Mouse (Mus musculus): Measurements from ENCODE around the gene Ssbp3. TPM values are rescaled to one million over a fixed set of nuclear protein-coding genes. Genes with fewer than 3 reads are reported as not detected.

The Ssbp3 gene
- polyA plus RNA-seq, 1 experiment from 2014 or later = 190 TPM

DNA sequence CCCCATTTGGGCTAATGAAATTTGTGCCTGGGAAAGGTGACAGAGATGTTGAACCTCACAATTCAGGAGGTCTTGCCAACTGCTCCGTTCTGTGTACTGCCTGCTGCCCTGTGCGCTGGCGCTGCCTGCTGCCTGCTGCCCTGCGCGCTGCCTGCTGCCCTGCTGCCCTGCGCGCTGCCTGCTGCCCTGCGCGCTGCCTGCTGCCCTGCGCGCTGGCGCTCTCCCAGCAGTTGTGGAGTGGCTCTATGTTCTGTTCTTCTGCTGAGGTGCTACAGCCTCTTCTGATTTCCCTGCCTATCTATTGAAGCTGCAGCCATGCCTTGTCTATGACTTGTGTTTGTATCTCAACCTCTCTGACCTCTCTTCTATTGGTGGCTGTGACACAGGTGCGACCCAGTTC, 134.7 kb downstream of the Ssbp3 start:
- H3K27me3 ChIP-seq = no peaks in the 10 kb centered on the region
- no peaks in the 10 kb centered on the region for H3K9me3 ChIP-seq
- H3K36me3 ChIP-seq = peaks cover 89% of the 10 kb centered on the region
- H3K4me2 ChIP-seq = no peak overlapping the region
- no peak overlapping the region for H3K9ac ChIP-seq
- no peak overlapping the region for H3K27ac ChIP-seq
- H3K4me1 ChIP-seq = no peaks in the 10 kb centered on the region
- ATAC-seq (ENCODE audit: insufficient number of reproducible peaks, insufficient read depth, low FRiP score, low TSS enrichment, low read depth) = no peak
- no peak overlapping the region for H3K4me3 ChIP-seq
- WGBS = 97% methylated on average over 13 of the region's 13 CpGs

DNA sequence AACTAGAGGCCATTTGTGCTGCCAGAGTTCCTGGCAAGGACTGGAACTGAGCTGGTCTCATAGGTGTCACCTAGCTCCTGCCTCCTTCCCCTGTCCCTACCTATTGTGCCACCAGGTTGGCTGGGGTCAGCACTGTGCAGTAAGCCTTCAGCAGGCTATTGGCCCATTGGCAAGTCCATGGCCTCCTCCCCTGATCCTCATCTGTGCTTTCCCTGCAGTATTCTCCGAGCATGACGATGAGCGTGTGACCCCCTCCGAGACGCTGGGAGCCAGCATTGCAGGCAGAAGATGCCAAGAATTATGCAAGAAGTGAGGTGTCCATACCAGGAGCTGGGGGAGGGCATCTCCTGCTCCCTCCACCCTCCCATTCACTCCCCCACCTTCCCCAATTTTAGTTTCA, 137.3 kb downstream of the Ssbp3 start:
- Histone ChIP-seq H3K9ac (no peak overlapping the region), H3K27ac (no peak overlapping the region), H3K4me3 (no peak overlapping the region), H3K4me2 (no peak overlapping the region), H3K4me1 (no peaks in the 10 kb centered on the region), H3K9me3 (no peaks in the 10 kb centered on the region), H3K36me3 (peaks cover 62% of the 10 kb centered on the region), H3K27me3 (no peaks in the 10 kb centered on the region)
- no peak for ATAC-seq (ENCODE audit: insufficient number of reproducible peaks, insufficient read depth, low FRiP score, low TSS enrichment, low read depth)
- WGBS = 87% methylated on average over 5 of the region's 5 CpGs

DNA sequence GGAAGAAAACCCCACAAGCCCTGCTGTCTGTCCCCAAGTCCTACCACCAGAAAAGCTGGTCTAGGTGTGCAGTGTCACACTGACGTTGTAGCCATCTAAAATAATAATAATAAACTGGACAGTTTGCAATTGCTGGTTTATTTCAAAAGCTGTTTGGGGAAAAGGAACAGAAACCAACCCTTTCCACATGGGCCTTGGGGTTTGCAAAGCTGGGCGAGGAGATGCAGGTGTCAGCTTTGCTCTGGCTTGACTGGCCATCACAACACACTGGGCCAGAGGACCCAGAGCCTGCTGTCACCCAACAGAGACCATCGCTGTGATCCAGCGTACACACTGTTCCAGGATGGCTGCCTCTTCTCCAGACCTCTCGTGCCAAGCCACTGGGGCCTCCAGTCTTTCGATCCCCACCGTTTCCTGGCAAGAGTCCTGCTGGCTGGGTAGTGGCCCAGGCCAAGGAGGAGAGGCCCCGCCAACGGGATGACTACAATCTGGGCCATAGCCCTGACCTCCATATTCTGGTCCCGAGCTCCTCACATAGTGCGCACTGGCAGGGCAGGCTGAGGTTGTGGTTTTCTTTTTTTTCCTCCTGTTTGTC, 138.2 kb downstream of the Ssbp3 start:
- H3K4me3 ChIP-seq = no peak overlapping the region
- peaks cover 57% of the 10 kb centered on the region for H3K36me3 ChIP-seq
- H3K4me1 ChIP-seq = no peaks in the 10 kb centered on the region
- 91% methylated on average over 11 of the region's 11 CpGs for WGBS
- no peak overlapping the region for H3K4me2 ChIP-seq
- H3K9me3 ChIP-seq = no peaks in the 10 kb centered on the region
- H3K9ac ChIP-seq = no peak overlapping the region
- no peak for ATAC-seq (ENCODE audit: insufficient number of reproducible peaks, insufficient read depth, low FRiP score, low TSS enrichment, low read depth)
- no peak overlapping the region for H3K27ac ChIP-seq
- H3K27me3 ChIP-seq = no peaks in the 10 kb centered on the region

DNA sequence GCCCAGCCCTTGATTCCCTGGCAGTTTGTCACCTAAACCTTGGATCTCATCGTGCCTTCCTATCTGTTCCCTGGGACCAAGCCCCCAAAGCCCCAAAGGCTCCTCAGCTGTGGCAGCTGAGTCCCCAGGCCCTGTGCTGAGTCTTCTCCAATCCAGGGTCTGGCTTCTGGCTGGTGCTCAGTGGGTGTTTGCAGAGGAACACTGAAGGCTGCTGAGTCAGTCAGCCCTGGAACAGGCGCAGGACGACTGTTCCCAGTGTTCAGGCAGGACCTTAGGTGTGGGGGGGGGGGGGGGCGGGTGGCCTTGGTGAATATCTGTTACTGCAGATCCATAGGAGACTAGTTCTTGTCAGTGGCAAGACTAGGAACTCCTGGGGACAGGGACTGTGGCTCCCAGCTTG, 141.4 kb downstream of the Ssbp3 start:
- Histone ChIP-seq H3K9me3 (no peaks in the 10 kb centered on the region), H3K27me3 (no peaks in the 10 kb centered on the region), H3K4me2 (no peak overlapping the region), H3K36me3 (peaks cover 40% of the 10 kb centered on the region), H3K9ac (no peak overlapping the region), H3K27ac (no peak overlapping the region; the same call in 1 of the 2 replicates), H3K4me3 (no peak overlapping the region), H3K4me1 (no peaks in the 10 kb centered on the region)
- 54% methylated on average over 4 of the region's 4 CpGs for WGBS
- no peak for ATAC-seq (ENCODE audit: insufficient number of reproducible peaks, insufficient read depth, low FRiP score, low TSS enrichment, low read depth)

DNA sequence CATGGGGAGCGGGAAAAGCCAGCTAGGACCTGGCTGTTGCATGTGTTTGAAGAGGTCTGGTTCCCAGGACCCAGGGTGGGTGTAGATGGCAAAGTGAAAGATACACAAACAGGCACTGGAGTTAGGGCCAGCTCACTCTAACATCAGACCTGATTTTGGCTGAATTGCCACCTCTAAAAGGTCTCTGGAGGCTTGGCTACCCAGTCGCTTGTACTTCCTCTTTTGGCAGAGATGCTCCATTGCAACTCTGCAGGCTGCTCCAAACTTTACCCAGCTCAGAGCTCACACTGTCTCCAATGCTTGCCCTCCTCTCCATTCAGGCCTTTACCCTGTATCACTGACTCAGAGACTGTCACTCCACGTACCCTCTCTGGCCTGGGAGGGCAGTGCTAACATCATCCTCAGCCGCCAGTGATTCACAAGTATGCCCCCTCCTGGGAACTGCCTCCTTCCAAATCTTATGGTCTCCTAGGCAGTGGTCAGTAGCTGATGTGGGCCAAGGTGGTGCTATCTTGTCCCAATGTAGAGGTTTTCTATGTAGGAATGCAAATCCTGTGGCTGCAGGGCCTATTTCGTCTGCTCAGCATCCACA, 142.6 kb downstream of the Ssbp3 start:
- Histone ChIP-seq H3K4me2 (no peak overlapping the region), H3K4me1 (no peaks in the 10 kb centered on the region), H3K4me3 (no peak overlapping the region), H3K36me3 (peaks cover 40% of the 10 kb centered on the region), H3K27me3 (no peaks in the 10 kb centered on the region), H3K9ac (no peak overlapping the region), H3K27ac (no peak overlapping the region; the same call in 1 of the 2 replicates), H3K9me3 (no peaks in the 10 kb centered on the region)
- 40% methylated on average over 5 of the region's 5 CpGs for WGBS
- no peak for ATAC-seq (ENCODE audit: insufficient number of reproducible peaks, insufficient read depth, low FRiP score, low TSS enrichment, low read depth)

DNA sequence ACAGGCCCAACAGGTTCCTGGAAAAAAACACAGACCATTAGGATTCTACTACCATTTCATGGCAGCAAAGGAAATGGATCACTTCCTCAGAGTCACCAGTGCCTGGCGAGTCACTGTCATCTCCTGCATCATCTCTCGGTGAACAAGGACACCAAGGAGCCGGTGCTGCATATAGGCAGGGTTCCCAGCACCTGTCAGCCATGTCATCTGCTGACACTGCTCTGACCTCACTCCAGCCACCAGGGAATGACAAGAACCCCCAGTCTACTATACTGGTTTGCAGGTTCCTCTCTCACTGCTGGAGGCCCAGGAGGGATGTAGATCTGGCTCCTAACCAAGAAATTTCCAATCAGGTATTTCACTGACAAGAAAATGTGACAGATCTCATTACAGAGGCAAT, 145.6 kb downstream of the Ssbp3 start:
- H3K27me3 ChIP-seq = no peaks in the 10 kb centered on the region
- ATAC-seq (ENCODE audit: insufficient number of reproducible peaks, insufficient read depth, low FRiP score, low TSS enrichment, low read depth) = no peak
- H3K9me3 ChIP-seq = no peaks in the 10 kb centered on the region
- WGBS = 82% methylated on average over 3 of the region's 3 CpGs
- H3K9ac ChIP-seq = no peak overlapping the region
- peaks cover 56% of the 10 kb centered on the region for H3K36me3 ChIP-seq
- no peak overlapping the region for H3K4me2 ChIP-seq
- no peaks in the 10 kb centered on the region for H3K4me1 ChIP-seq
- H3K4me3 ChIP-seq = no peak overlapping the region
- H3K27ac ChIP-seq = no peak overlapping the region

DNA sequence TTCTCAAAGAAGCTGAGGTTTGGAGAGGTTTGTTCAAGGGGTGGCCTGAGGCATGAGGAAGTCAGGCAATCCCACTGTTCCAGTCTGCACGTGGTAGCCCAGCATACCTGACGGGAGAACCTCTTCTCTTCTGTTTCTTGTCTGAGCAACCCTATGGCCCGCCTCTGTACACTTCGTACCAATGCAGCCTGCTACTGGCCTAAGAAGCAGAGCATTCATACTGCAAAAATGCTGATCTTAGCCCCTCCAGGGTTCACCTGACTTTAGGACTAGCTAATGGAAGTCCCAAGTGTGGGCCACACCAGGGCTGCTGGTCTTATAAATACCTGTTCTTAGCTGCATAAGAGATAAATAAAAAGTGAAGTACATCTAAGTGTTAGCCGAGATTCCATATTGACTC, 147.8 kb downstream of the Ssbp3 start:
- Histone ChIP-seq H3K4me2 (no peak overlapping the region), H3K36me3 (peaks cover 77% of the 10 kb centered on the region), H3K9ac (no peak overlapping the region), H3K4me1 (no peaks in the 10 kb centered on the region), H3K27ac (no peak overlapping the region), H3K27me3 (no peaks in the 10 kb centered on the region), H3K9me3 (no peaks in the 10 kb centered on the region), H3K4me3 (no peak overlapping the region)
- ATAC-seq (ENCODE audit: insufficient number of reproducible peaks, insufficient read depth, low FRiP score, low TSS enrichment, low read depth) = no peak
- WGBS = 89% methylated on average over 5 of the region's 5 CpGs

DNA sequence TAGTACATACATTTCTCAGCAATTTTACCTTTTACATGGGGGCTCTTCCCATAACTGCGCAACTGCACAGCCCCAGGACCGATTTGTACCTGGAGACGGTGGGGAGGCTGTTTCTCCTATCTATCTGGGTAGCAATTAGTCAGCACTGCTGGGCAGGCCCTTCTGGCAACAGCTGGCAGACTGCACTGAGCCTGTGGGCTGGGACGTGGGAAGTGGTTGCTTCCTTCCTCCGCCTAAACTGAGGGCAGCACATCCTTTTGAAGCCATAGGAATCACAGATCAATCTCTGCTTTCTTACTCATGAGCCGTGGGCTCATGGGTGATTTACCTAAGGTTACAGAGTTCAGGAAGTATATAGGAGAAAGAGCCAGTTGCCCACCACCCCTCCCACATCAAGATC, 148.3 kb downstream of the Ssbp3 start:
- Histone ChIP-seq H3K27ac (no peak overlapping the region), H3K4me3 (no peak overlapping the region), H3K4me1 (no peaks in the 10 kb centered on the region), H3K4me2 (no peak overlapping the region), H3K9me3 (no peaks in the 10 kb centered on the region), H3K36me3 (peaks cover 82% of the 10 kb centered on the region), H3K9ac (no peak overlapping the region), H3K27me3 (no peaks in the 10 kb centered on the region)
- 82% methylated on average over 6 of the region's 6 CpGs for WGBS
- ATAC-seq (ENCODE audit: insufficient number of reproducible peaks, insufficient read depth, low FRiP score, low TSS enrichment, low read depth) = no peak

DNA sequence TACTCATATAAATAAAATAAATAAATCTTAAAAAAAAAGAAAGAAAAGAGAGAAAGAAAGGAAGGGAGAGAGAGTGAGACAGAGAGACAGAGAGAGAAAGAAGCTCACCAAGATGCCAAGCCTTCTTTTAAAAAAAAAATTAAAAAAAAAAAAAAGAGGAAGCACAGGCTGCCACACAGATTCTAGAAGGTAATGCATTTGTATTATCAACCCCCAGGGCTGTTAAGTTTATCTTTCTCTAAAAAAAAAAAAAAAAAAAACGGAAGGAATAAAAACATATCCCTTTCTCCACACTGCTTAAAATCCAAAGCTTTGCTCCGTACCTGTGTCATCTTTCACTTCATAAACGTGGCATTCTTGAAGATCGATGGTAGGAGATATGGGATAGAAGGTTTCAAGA, 151.1 kb downstream of the Ssbp3 start:
- ATAC-seq (ENCODE audit: insufficient number of reproducible peaks, insufficient read depth, low FRiP score, low TSS enrichment, low read depth) = no peak
- Histone ChIP-seq H3K4me1 (peaks cover 9% of the 10 kb centered on the region), H3K4me3 (no peak overlapping the region), H3K4me2 (no peak overlapping the region), H3K36me3 (peaks cover 84% of the 10 kb centered on the region), H3K9ac (no peak overlapping the region), H3K27ac (no peak overlapping the region), H3K27me3 (no peaks in the 10 kb centered on the region), H3K9me3 (no peaks in the 10 kb centered on the region)
- 92% methylated on average over 4 of the region's 4 CpGs for WGBS

DNA sequence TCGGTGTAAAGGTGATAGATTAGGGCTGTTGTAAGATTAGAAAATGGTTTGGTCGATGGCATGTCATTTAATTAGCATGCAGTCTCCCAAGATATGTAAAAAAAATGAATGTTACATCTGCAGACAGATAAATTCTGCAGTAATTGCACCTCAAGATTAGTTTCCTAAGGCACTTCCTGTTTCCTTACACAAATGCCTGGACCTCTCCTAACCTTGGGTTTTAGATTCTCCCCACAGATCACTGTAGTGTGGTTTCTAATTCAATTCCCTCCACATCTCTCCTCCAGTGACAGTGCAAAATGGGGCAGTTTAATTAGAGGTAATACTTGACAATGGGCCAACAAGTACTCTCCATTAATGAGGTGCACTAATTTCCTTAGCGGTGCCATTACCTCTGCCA, 152.7 kb downstream of the Ssbp3 start:
- H3K9ac ChIP-seq = no peak overlapping the region
- 88% methylated on average over 3 of the region's 3 CpGs for WGBS
- H3K4me2 ChIP-seq = no peak overlapping the region
- no peaks in the 10 kb centered on the region for H3K27me3 ChIP-seq
- ATAC-seq (ENCODE audit: insufficient number of reproducible peaks, insufficient read depth, low FRiP score, low TSS enrichment, low read depth) = no peak
- H3K9me3 ChIP-seq = no peaks in the 10 kb centered on the region
- H3K27ac ChIP-seq = no peak overlapping the region
- H3K4me1 ChIP-seq = peaks cover 18% of the 10 kb centered on the region
- no peak overlapping the region for H3K4me3 ChIP-seq
- H3K36me3 ChIP-seq = peaks cover 67% of the 10 kb centered on the region

DNA sequence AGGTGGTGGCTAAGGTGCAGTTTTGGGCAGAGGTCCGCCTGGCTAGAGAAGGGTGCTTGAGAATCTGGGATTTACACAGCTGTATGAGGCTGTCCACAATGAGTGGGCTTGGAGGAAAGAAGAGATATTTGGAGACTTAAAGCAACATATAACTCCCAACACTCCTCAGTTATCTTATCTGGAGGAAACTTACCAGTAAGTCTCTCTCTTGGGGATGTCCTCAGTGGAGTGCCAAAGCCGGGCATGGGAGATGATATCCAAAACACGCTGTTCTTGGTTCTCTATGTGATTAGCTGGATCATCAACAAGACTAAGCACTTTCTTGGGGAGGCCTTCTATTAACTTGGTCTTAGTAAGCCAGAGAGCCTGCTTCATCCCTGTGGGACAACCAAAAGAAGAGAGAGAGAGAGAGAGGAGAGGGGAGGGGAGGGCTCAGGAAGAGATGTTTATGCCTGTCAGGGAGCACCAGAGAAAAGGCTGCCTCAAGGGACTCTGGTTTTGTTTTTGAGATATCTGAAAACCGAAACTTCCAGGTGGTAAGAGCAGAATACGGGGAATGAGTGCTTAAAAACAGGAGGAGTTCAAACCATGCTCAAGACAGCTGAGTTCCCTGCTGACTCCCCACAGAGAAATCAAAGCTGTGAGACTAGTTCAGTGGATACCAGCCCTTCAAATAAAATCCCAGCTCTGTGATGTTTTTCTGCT, 154.0 kb downstream of the Ssbp3 start:
- no peak overlapping the region for H3K27ac ChIP-seq
- peaks cover 18% of the 10 kb centered on the region for H3K4me1 ChIP-seq
- H3K9me3 ChIP-seq = no peaks in the 10 kb centered on the region
- no peak overlapping the region for H3K4me2 ChIP-seq
- no peak overlapping the region for H3K4me3 ChIP-seq
- ATAC-seq (ENCODE audit: insufficient number of reproducible peaks, insufficient read depth, low FRiP score, low TSS enrichment, low read depth) = no peak
- H3K27me3 ChIP-seq = no peaks in the 10 kb centered on the region
- H3K9ac ChIP-seq = no peak overlapping the region
- WGBS = 85% methylated on average over 5 of the region's 5 CpGs
- peaks cover 54% of the 10 kb centered on the region for H3K36me3 ChIP-seq

Measured in embryonic facial prominence, embryonic 13.5 days (tissue).